Mouse (Mus musculus) bone marrow, adult 2 months (tissue): ENCODE results near the gene Ptger2. TPM values are rescaled to one million over a fixed set of nuclear protein-coding genes. Genes with fewer than 3 reads are reported as not detected.
"Not testable (repeated sequence)": the region's sequence is repeated elsewhere in the genome, so short reads cannot be mapped to it uniquely, and the experiment has no call there.

Source experiments
- H3K27ac ChIP-seq: fragments of 200-500 bp; 2 replicates; pipeline ENCODE4 v1.5.1; 2012; ENCODE audit warnings: low read depth, mild to moderate bottlenecking, control low read depth, inconsistent platforms, low read length; ENCODE audit not compliant: control insufficient read depth, poor library complexity, insufficient read depth
- H3K4me1 ChIP-seq: fragments of 200-500 bp; 2 replicates; pipeline ENCODE4 v1.6.1; 2011; ENCODE audit warnings: low read length; ENCODE audit not compliant: control insufficient read depth, insufficient read depth
- H3K4me3 ChIP-seq: fragments of 200-500 bp; replicated peaks from 2 replicates; pipeline ENCODE3; 2011; ENCODE audit warnings: mild to moderate bottlenecking, low read depth, low read length, control low read depth; ENCODE audit not compliant: control insufficient read depth
- CTCF ChIP-seq: fragments of 200-500 bp; IDR thresholded peaks from 2 replicates; pipeline ENCODE4 v1.5.1; 2011; ENCODE audit warnings: low read length, control low read depth; ENCODE audit not compliant: control insufficient read depth, insufficient read depth
- POLR2A ChIP-seq: fragments of 200-500 bp; IDR thresholded peaks from 2 replicates; pipeline ENCODE4 v1.6.1; 2011; ENCODE audit warnings: low read depth, mild to moderate bottlenecking, control low read depth, low read length, borderline replicate concordance; ENCODE audit not compliant: control insufficient read depth
- WGBS: fragments of 180-500 bp; shearing (Covaris S2); methylation state at CpG from one replicate; pipeline ENCODE4 v1.1.7; 2018; 5-methylcytosine and 5-hydroxymethylcytosine counted together
- polyA plus RNA-seq: library from polyadenylated mRNA; stranded (reverse); fragments of >200 nt; gene quantifications from 2 replicates; pipeline ENCODE4 v1.2.4, GENCODE M21; 2011; ENCODE audit warnings: low replicate concordance; ENCODE audit not compliant: missing spikeins, insufficient read depth, insufficient read length

Ptger2 gene
- polyA plus RNA-seq, result 1.3 and 3.7 TPM in 2 replicates

GRCm38 (mm10) chr14:44987674-44988355 lies at the start of gene Ptger2:
Gene Ptger2 (plus strand): TSS chr14:44988195.
- H3K4me1 ChIP-seq, result not testable (repeated sequence)
- H3K27ac ChIP-seq, result peak within 1 kb of the TSS; percentile 95
- H3K4me3 ChIP-seq, result peak within 1 kb of the TSS; percentile 95
- WGBS, result 36% methylated on average over 6 of the region's 6 CpGs

- TF ChIP-seq POLR2A (no peak), CTCF (no peak)
- no peak overlapping the region for H3K4me3 ChIP-seq
- WGBS, result 94% methylated on average over 1 of the region's 1 CpGs
Measured at GRCm38 (mm10) chr14:44960746-44961145, 27.2 kb upstream of the Ptger2 start.

GRCm38 (mm10) chr14:44977278-44977677 lies 10.7 kb upstream of the Ptger2 start:
- TF ChIP-seq CTCF, result peak; percentile 50
- H3K27ac ChIP-seq, H3K4me1 ChIP-seq, H3K4me3 ChIP-seq: not testable (repeated sequence)
- 4% methylated on average over 4 of the region's 4 CpGs for WGBS

More at GRCm38 (mm10) chr14:44960746-44961145, 27.2 kb upstream of the Ptger2 start:
- H3K27ac ChIP-seq, result no peak overlapping the region
- H3K4me1 ChIP-seq, result no peaks in the 10 kb centered on the region

- Histone ChIP-seq H3K4me1 (no peaks in the 10 kb centered on the region; the same call in 1 of the 2 replicates), H3K4me3 (no peak overlapping the region), H3K27ac (no peak overlapping the region)
- TF ChIP-seq POLR2A (no peak), CTCF (peak; percentile 28; the same call in 1 of the 2 replicates)
- WGBS, result 5% methylated on average over 3 of the region's 3 CpGs
Measured at GRCm38 (mm10) chr14:44979887-44980286, 8.1 kb upstream of the Ptger2 start.

GRCm38 (mm10) chr14:44981490-44981889 lies 6.5 kb upstream of the Ptger2 start:
- no peak overlapping the region for H3K4me3 ChIP-seq
- H3K27ac ChIP-seq, result no peak overlapping the region
- TF ChIP-seq CTCF (no peak), POLR2A (no peak)
- H3K4me1 ChIP-seq, result no peaks in the 10 kb centered on the region; the same call in 1 of the 2 replicates
- 15% methylated on average over 4 of the region's 4 CpGs for WGBS

GRCm38 (mm10) chr14:44984106-44984505 lies 3.9 kb upstream of the Ptger2 start:
- no peak overlapping the region for H3K27ac ChIP-seq
- no peak overlapping the region for H3K4me3 ChIP-seq
- WGBS, result 82% methylated on average over 9 of the region's 9 CpGs
- H3K4me1 ChIP-seq, result peaks cover 1% of the 10 kb centered on the region; the same call in 1 of the 2 replicates
- TF ChIP-seq POLR2A (no peak), CTCF (no peak)

GRCm38 (mm10) chr14:44986248-44986647 lies 1.7 kb upstream of the Ptger2 start:
- TF ChIP-seq POLR2A (no peak), CTCF (no peak)
- Histone ChIP-seq H3K27ac (no peak overlapping the region), H3K4me3 (no peak overlapping the region), H3K4me1 (peaks cover 3% of the 10 kb centered on the region; the same call in 1 of the 2 replicates)

GRCm38 (mm10) chr14:44988456-44989016 lies 541 bp downstream of the Ptger2 start:
- 3% methylated on average over 14 of the region's 14 CpGs for WGBS
- peak overlapping the region; percentile 95 for H3K4me3 ChIP-seq
- peak overlapping the region; percentile 95 for H3K27ac ChIP-seq
- H3K4me1 ChIP-seq, result peaks cover 3% of the 10 kb centered on the region; the same call in 1 of the 2 replicates
- TF ChIP-seq CTCF, result no peak
- no peak for TF ChIP-seq POLR2A
